Mouse (Mus musculus): ENCODE measurements around the gene Jade1. TPM values are rescaled to one million over a fixed set of nuclear protein-coding genes. Genes with fewer than 3 reads are reported as not detected.

Jade1 gene
- polyA plus RNA-seq, 1 experiment: 1.5 TPM

DNA sequence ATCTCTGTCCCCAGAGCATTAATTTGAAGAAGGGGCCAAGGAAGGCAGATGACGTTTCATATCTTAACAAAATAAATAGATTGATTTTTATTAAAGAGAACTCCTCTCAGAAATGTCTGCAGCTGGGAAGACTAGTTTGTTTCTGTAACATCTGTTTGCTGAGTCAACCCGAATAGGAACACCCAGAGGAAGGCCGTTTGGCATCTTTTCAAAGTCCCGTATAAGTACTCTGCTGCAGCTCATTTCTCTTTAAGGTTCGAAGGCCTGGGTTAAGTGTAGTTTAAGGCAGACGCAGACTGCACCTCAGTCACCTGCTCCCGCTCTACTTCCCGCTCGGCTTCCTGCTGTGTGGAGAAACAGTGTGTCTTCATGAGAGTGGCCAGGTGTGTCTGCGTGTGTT lies 47.4 kb downstream of the Jade1 start:
- TF ChIP-seq GATA1 (IDR thresholded peaks at IDR 0.05; ENCODE audit: borderline replicate concordance, low read length): no peak
- Histone ChIP-seq H3K4me1 (peaks cover 33% of the 10 kb centered on the region), H3K9me3 (no peaks in the 10 kb centered on the region), H3K4me3 (replicated peaks) (no peak overlapping the region), H3K27me3 (replicated peaks) (no peaks in the 10 kb centered on the region), H3K36me3 (replicated peaks; ENCODE audit: low read length) (peaks cover 84% of the 10 kb centered on the region)

DNA sequence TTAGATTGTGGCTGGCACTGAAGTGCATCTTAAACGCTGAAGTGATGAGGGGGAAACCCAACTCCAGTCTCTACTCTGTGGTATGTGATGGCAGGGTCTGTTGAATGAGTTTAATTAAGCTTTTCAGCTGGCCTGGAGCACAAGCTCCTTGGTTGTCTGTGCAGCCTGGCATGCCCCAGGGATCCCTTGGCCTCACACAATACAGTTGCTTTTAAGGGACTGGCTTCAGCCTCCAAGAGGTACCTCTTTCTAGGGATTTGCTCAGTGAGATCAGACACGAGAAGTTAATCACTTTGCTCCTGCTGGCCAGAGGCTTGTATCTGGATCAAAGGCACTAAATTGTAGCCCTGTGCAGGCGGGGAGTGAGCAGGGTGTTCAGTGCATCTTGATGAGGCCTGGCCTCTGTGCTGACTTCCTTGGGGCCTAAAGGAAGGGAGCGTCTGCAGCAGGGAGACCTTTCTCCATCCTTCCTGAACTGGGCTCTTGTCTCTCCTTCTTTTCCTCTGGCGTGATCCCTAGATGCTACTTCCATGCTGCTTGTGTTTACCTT lies 48.0 kb downstream of the Jade1 start:
- peaks cover 82% of the 10 kb centered on the region for H3K36me3 ChIP-seq (replicated peaks; ENCODE audit: low read length)

DNA sequence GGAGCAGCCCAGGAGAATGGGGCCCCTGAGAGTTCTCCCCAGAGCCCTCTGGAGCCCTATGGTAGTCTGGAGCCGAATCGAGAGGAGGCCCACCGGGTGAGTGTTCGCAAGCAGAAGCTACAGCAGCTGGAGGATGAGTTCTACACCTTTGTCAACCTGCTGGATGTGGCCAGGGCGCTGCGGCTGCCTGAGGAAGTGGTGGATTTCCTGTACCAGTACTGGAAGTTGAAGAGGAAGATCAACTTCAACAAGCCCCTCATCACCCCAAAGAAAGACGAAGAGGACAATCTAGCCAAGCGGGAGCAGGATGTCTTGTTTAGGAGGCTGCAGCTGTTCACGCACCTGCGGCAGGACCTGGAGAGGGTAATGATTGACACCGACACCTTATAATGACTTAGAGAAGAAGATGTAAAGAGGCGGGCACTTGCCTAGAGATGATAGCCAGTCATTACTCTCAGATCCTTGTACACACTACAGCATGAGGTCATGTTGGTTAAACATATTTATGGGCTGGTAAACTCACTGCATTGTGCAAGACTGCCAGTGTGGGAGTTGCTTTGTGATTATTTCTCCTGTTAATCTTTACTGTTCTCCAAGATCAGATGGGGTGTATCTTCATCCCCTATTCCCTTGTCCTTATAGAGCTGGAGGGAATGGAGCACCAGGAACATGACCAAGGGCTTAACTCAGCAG lies 49.2 kb downstream of the Jade1 start:
- TF ChIP-seq GATA1 (IDR thresholded peaks at IDR 0.05; ENCODE audit: borderline replicate concordance, low read length) (no peak), FLI1 (IDR thresholded peaks at IDR 0.05; ENCODE audit: low read length) (no peak)
- Histone ChIP-seq H3K36me3 (replicated peaks; ENCODE audit: low read length) (peaks cover 82% of the 10 kb centered on the region), H3K9me3 (no peaks in the 10 kb centered on the region), H3K27me3 (replicated peaks) (no peaks in the 10 kb centered on the region), H3K4me1 (peaks cover 30% of the 10 kb centered on the region), H3K4me3 (replicated peaks) (no peak overlapping the region)

More for the DNA sequence above, 48.0 kb downstream of the Jade1 start:
- no peak overlapping the region for H3K4me3 ChIP-seq (replicated peaks)
- peaks cover 33% of the 10 kb centered on the region for H3K4me1 ChIP-seq
- H3K9me3 ChIP-seq: no peaks in the 10 kb centered on the region
- no peaks in the 10 kb centered on the region for H3K27me3 ChIP-seq (replicated peaks)
- TF ChIP-seq FLI1 (IDR thresholded peaks at IDR 0.05; ENCODE audit: low read length) (no peak), GATA1 (IDR thresholded peaks at IDR 0.05; ENCODE audit: borderline replicate concordance, low read length) (no peak)

DNA sequence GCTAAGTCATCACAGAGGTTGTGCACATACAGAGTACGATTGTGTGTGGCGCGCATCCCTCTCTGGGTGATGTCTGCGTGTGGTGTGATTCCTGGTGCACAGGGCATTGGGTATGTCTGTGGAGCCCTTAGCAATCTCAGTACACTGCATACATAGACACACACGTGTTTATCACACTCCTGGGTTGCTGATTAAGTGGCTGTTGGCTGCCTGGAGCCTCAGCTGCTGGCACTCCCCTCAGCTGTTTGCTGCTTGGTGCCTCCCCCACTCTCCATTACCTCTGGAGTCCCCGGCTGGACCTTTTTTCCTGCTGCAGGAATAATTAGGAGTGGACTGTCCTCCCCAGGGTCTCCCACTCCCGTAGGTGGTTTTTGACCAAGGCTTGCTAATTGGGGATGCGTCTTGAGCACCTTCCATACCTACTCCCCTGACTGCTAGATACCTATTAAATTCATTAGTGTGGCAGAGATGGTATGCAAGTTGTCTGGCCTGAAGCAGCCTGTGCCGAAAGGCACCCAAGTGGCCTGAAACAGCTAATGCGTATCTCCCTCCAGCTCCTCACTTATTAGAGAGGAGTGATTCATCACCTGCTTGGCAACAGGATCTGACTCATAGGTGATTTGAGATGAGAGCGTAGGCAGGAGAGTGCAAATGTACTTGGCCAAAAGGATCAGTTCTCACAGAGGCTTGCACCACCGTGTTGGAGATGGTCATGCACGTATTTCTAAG lies 50.2 kb downstream of the Jade1 start:
- H3K9me3 ChIP-seq: no peaks in the 10 kb centered on the region
- peaks cover 26% of the 10 kb centered on the region for H3K4me1 ChIP-seq
- no peaks in the 10 kb centered on the region for H3K27me3 ChIP-seq (replicated peaks)
- TF ChIP-seq GATA1 (IDR thresholded peaks at IDR 0.05; ENCODE audit: borderline replicate concordance, low read length) (no peak), FLI1 (IDR thresholded peaks at IDR 0.05; ENCODE audit: low read length) (no peak)
- peak overlapping the region; percentile 17 for H3K4me3 ChIP-seq (replicated peaks)
- peaks cover 85% of the 10 kb centered on the region for H3K36me3 ChIP-seq (replicated peaks; ENCODE audit: low read length)

DNA sequence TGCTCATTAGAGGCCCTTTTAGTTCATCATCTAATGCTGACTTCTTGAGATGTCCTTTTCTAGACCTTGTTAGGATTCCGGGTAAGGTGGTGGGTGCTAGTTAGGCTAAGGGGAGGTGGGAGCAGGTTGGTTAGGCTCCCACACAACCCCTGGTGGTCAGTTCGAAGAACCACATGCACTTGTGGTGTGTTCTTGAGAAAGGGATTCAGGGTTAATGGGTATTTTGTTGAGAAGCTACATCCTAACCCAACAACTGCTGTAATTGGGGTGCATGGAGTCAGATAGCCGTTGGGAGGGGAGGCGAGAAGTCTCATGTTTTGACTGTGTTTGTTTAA lies 50.8 kb downstream of the Jade1 start:
- Histone ChIP-seq H3K4me1 (peaks cover 26% of the 10 kb centered on the region), H3K4me3 (replicated peaks) (no peak overlapping the region), H3K27me3 (replicated peaks) (no peaks in the 10 kb centered on the region), H3K36me3 (replicated peaks; ENCODE audit: low read length) (peaks cover 88% of the 10 kb centered on the region), H3K9me3 (no peaks in the 10 kb centered on the region)
- no peak for TF ChIP-seq FLI1 (IDR thresholded peaks at IDR 0.05; ENCODE audit: low read length)
- no peak for TF ChIP-seq GATA1 (IDR thresholded peaks at IDR 0.05; ENCODE audit: borderline replicate concordance, low read length)

DNA sequence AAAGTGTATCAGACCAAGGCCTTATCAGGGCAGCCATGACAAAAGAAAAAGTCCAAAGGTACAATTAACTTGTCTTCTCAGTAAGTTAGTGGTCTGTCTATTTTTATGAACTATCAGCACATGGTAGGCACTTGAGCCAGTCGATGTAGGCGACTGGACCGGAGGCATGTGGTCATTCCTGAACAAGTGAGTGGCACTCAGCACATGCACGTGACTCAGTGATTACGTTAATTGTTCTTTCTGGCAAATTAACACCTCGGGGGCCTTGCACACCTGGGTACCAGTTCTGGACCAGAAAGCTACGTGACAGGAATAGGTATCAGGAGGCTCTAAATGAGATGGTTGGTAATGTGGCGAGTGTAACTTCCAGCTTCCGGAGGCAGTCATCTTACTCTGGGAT lies 51.5 kb downstream of the Jade1 start:
- TF ChIP-seq GATA1 (IDR thresholded peaks at IDR 0.05; ENCODE audit: borderline replicate concordance, low read length): no peak
- TF ChIP-seq FLI1 (IDR thresholded peaks at IDR 0.05; ENCODE audit: low read length): no peak
- no peak overlapping the region for H3K4me3 ChIP-seq (replicated peaks)
- H3K4me1 ChIP-seq: peaks cover 26% of the 10 kb centered on the region
- H3K9me3 ChIP-seq: no peaks in the 10 kb centered on the region
- H3K27me3 ChIP-seq (replicated peaks): no peaks in the 10 kb centered on the region
- H3K36me3 ChIP-seq (replicated peaks; ENCODE audit: low read length): peaks cover 88% of the 10 kb centered on the region

DNA sequence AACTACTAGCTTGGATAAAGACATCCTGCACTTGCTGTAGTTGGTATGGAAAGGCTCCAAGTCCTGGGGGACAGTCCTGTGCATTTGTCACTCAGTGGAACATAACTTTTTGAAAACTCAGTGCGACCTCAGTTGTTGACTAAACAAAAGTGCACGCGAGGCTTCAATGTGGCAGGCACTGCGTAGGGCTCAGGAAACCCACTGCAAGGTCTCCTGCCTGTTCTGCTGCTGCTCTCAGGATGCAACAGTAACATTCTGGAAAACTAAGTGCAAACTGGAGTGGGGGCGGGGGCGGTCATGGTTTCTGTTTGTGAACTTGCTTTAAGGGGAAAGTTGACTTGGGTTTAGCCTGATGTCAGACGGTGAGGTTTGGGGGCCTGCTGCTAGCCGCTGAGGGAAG lies 51.9 kb downstream of the Jade1 start:
- Histone ChIP-seq H3K36me3 (replicated peaks; ENCODE audit: low read length) (peaks cover 90% of the 10 kb centered on the region), H3K27me3 (replicated peaks) (no peaks in the 10 kb centered on the region), H3K9me3 (no peaks in the 10 kb centered on the region), H3K4me1 (peaks cover 26% of the 10 kb centered on the region), H3K4me3 (replicated peaks) (no peak overlapping the region)
- TF ChIP-seq GATA1 (IDR thresholded peaks at IDR 0.05; ENCODE audit: borderline replicate concordance, low read length): no peak
- TF ChIP-seq FLI1 (IDR thresholded peaks at IDR 0.05; ENCODE audit: low read length): no peak

DNA sequence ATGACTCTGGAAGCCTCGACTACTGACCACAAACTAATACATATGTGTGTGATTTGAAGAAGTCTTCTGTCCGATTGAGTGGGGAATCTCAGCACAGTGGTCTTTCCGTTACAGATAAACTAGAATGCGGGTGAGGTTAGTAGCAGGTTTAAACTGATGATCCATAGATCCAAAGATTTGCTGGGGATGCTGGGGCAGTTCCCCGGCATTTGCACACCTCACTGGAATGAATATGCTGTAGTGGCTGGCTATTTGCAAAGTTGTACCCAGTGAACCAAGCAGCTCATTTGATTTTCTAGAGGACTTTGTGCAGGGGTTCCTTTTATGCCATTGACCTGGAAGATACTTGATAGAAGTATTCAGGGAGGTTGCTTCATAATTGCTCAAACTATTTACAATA lies 53.5 kb downstream of the Jade1 start:
- peaks cover 92% of the 10 kb centered on the region for H3K36me3 ChIP-seq (replicated peaks; ENCODE audit: low read length)
- H3K27me3 ChIP-seq (replicated peaks): no peaks in the 10 kb centered on the region
- H3K9me3 ChIP-seq: no peaks in the 10 kb centered on the region
- no peak overlapping the region for H3K4me3 ChIP-seq (replicated peaks)
- peaks cover 17% of the 10 kb centered on the region for H3K4me1 ChIP-seq
- no peak for TF ChIP-seq FLI1 (IDR thresholded peaks at IDR 0.05; ENCODE audit: low read length)
- TF ChIP-seq GATA1 (IDR thresholded peaks at IDR 0.05; ENCODE audit: borderline replicate concordance, low read length): no peak

DNA sequence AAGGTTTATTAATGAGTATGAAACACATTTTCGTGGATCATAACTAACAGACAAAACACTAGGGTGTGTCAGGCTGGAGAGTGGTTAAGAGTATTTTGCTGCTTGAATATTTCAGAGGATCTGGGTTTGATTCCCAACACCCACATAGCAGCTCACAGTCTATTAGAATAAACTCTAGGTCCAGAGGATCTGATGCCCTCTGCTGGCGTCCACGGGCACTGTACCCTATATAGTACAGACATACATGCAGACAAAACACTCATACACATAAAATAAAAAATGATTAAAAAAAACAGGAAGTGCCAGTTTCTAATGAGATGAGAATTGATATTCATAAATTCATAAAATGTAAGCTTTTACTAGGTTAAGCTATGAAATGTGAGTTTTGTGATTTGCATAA lies 56.7 kb downstream of the Jade1 start:
- H3K27me3 ChIP-seq (replicated peaks): no peaks in the 10 kb centered on the region
- H3K4me1 ChIP-seq: 0 out of 2 replicates have a peak, but pooled peaks cover 3% of the 10 kb centered on the region
- H3K9me3 ChIP-seq: no peaks in the 10 kb centered on the region
- TF ChIP-seq GATA1 (IDR thresholded peaks at IDR 0.05; ENCODE audit: borderline replicate concordance, low read length) (no peak), FLI1 (IDR thresholded peaks at IDR 0.05; ENCODE audit: low read length) (no peak)
- no peak overlapping the region for H3K4me3 ChIP-seq (replicated peaks)
- peaks cover 76% of the 10 kb centered on the region for H3K36me3 ChIP-seq (replicated peaks; ENCODE audit: low read length)

DNA sequence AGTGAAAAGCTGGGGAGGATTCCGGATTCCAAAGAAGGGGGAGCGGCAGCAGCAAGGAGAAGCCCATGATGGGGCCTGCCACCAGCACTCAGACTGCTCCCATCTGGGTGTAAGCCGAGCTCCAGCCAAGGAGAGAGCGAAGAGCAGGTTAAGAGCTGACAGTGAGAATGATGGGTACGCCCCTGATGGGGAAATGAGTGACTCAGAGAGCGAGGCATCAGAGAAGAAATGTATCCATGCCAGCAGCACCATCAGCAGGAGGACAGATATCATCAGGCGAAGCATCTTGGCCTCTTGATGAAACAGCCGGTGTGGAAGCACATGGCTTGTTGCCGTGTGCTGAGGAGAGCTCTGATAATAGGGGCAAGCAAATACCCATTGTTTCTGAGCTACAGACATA lies 58.2 kb downstream of the Jade1 start:
- H3K4me3 ChIP-seq (replicated peaks): no peak overlapping the region
- H3K9me3 ChIP-seq: no peaks in the 10 kb centered on the region
- H3K4me1 ChIP-seq: no peaks in the 10 kb centered on the region
- H3K27me3 ChIP-seq (replicated peaks): no peaks in the 10 kb centered on the region
- peaks cover 65% of the 10 kb centered on the region for H3K36me3 ChIP-seq (replicated peaks; ENCODE audit: low read length)
- TF ChIP-seq GATA1 (IDR thresholded peaks at IDR 0.05; ENCODE audit: borderline replicate concordance, low read length) (no peak), FLI1 (IDR thresholded peaks at IDR 0.05; ENCODE audit: low read length) (no peak)

All from megakaryocyte, embryonic 14.5 days (primary cell).